Mouse (Mus musculus) lung, embryonic 14.5 days (tissue): Measurements from ENCODE around the gene Ptbp3. TPM values are rescaled to one million over a fixed set of nuclear protein-coding genes. Genes with fewer than 3 reads are reported as not detected.

Experiments used
- ATAC-seq: fragments of 200-750 bp; cut with Nextera tagmentation; 2 replicates; pipeline ENCODE4 v1.8.0; 2017; ENCODE audit warnings: mild to moderate bottlenecking, moderate TSS enrichment, moderate library complexity; ENCODE audit not compliant: insufficient read depth
- DNase-seq: peaks from one replicate; pipeline ENCODE4 v3.0.0-alpha.2; 2015
- H3K27ac ChIP-seq: fragments of 300-500 bp; sonication (generic); 2 replicates; pipeline ENCODE4 v1.5.1; 2014; ENCODE audit warnings: low read depth, mild to moderate bottlenecking, moderate library complexity
- H3K27me3 ChIP-seq: fragments of 300-500 bp; sonication (generic); 2 replicates; pipeline ENCODE4 v1.6.1; 2014; ENCODE audit warnings: low read length, control low read depth; ENCODE audit not compliant: insufficient read depth
- H3K36me3 ChIP-seq: fragments of 300-500 bp; sonication (generic); 2 replicates; pipeline ENCODE4 v1.6.1; 2014; ENCODE audit warnings: control low read depth; ENCODE audit not compliant: insufficient read depth
- H3K4me1 ChIP-seq: fragments of 300-500 bp; sonication (generic); 2 replicates; pipeline ENCODE4 v1.6.1; 2014; ENCODE audit warnings: antibody characterized with exemption, control low read depth; ENCODE audit not compliant: insufficient read depth
- H3K4me2 ChIP-seq: fragments of 300-500 bp; sonication (generic); 2 replicates; pipeline ENCODE4 v1.6.1; 2014; ENCODE audit warnings: mild to moderate bottlenecking
- H3K4me3 ChIP-seq: fragments of 300-500 bp; sonication (generic); 2 replicates; pipeline ENCODE4 v1.5.1; 2014; ENCODE audit warnings: low read depth, low read length
- H3K9ac ChIP-seq: fragments of 300-500 bp; sonication (generic); 2 replicates; pipeline ENCODE4 v1.6.1; 2014
- H3K9me3 ChIP-seq: fragments of 300-500 bp; sonication (generic); 2 replicates; pipeline ENCODE4 v1.6.1; 2016; ENCODE audit warnings: low read depth, low read length, control low read depth
- CTCF ChIP-seq: IDR thresholded peaks from 2 replicates; pipeline ENCODE4 v1.5.1; 2016; ENCODE audit warnings: antibody characterized with exemption, low read depth
- WGBS: fragments of 180-500 bp; shearing (Covaris S2); extraction: QIAGEN DNeasy Blood & Tissue Kit; methylation state at CpG from one replicate; pipeline ENCODE4 v1.1.7; 2014; 5-methylcytosine and 5-hydroxymethylcytosine counted together
- polyA plus RNA-seq: library from polyadenylated mRNA; unstranded; fragments of >200 nt; fragmentation: Nextera tagmentation; extraction: Ambion mirVana; gene quantifications from 2 replicates; pipeline ENCODE4 v1.2.1, GENCODE M21; 2014

Ptbp3 gene
- polyA plus RNA-seq, 1 experiment from 2014 or later = 69.6 TPM

- DNase-seq (peak; percentile 34), ATAC-seq (peak; percentile 43)
- no peak for TF ChIP-seq CTCF
- Histone ChIP-seq H3K27me3 (no peaks in the 10 kb centered on the region), H3K27ac (peak overlapping the region; percentile 66; the same call in 1 of the 2 replicates), H3K36me3 (no peaks in the 10 kb centered on the region), H3K4me3 (no peak overlapping the region), H3K9ac (no peak overlapping the region), H3K9me3 (no peaks in the 10 kb centered on the region), H3K4me2 (no peak overlapping the region), H3K4me1 (peaks cover 19% of the 10 kb centered on the region; the same call in 1 of the 2 replicates)
- WGBS = 45% methylated on average over 13 of the region's 13 CpGs
Observed at GRCm38 (mm10) chr4:59459216-59459955, 89.8 kb downstream of the Ptbp3 start.

- Histone ChIP-seq H3K4me3 (no peak overlapping the region), H3K27ac (no peak overlapping the region), H3K4me2 (peak overlapping the region; percentile 23; the same call in 1 of the 2 replicates), H3K27me3 (no peaks in the 10 kb centered on the region), H3K9me3 (no peaks in the 10 kb centered on the region), H3K4me1 (peaks cover 19% of the 10 kb centered on the region; the same call in 1 of the 2 replicates), H3K9ac (no peak overlapping the region), H3K36me3 (no peaks in the 10 kb centered on the region)
- WGBS = 28% methylated on average over 9 of the region's 9 CpGs
- DNase-seq = peak; percentile 86
- no peak for TF ChIP-seq CTCF
- no peak for ATAC-seq
Observed at GRCm38 (mm10) chr4:59457941-59458340, 91.2 kb downstream of the Ptbp3 start.

GRCm38 (mm10) chr4:59457091-59457490, 92.1 kb downstream of the Ptbp3 start:
- Histone ChIP-seq H3K27ac (no peak overlapping the region), H3K9me3 (no peaks in the 10 kb centered on the region), H3K4me2 (no peak overlapping the region), H3K4me1 (peaks cover 19% of the 10 kb centered on the region; the same call in 1 of the 2 replicates), H3K4me3 (no peak overlapping the region), H3K9ac (no peak overlapping the region), H3K27me3 (no peaks in the 10 kb centered on the region), H3K36me3 (no peaks in the 10 kb centered on the region)
- 83% methylated on average over 5 of the region's 5 CpGs for WGBS
- TF ChIP-seq CTCF = no peak
- DNase-seq (no peak), ATAC-seq (no peak)

- TF ChIP-seq CTCF = no peak
- DNase-seq = no peak
- WGBS = 66% methylated on average over 2 of the region's 2 CpGs
Observed at GRCm38 (mm10) chr4:59455465-59455864, 93.7 kb downstream of the Ptbp3 start.

GRCm38 (mm10) chr4:59454046-59454445, 95.1 kb downstream of the Ptbp3 start:
- no peak overlapping the region for H3K9ac ChIP-seq
- TF ChIP-seq CTCF = no peak
- no peak overlapping the region for H3K4me2 ChIP-seq
- H3K4me1 ChIP-seq = 0 out of 2 replicates have a peak, but pooled peaks cover 8% of the 10 kb centered on the region
- no peaks in the 10 kb centered on the region for H3K36me3 ChIP-seq
- H3K4me3 ChIP-seq = no peak overlapping the region
- DNase-seq (no peak), ATAC-seq (no peak)
- no peaks in the 10 kb centered on the region for H3K27me3 ChIP-seq
- WGBS = 52% methylated on average over 3 of the region's 3 CpGs
- no peaks in the 10 kb centered on the region for H3K9me3 ChIP-seq
- H3K27ac ChIP-seq = no peak overlapping the region

More at GRCm38 (mm10) chr4:59455465-59455864, 93.7 kb downstream of the Ptbp3 start:
- no peak overlapping the region for H3K4me2 ChIP-seq
- H3K9me3 ChIP-seq = no peaks in the 10 kb centered on the region
- H3K9ac ChIP-seq = no peak overlapping the region
- no peak for ATAC-seq
- H3K27ac ChIP-seq = no peak overlapping the region
- H3K4me1 ChIP-seq = peaks cover 16% of the 10 kb centered on the region; the same call in 1 of the 2 replicates
- H3K27me3 ChIP-seq = no peaks in the 10 kb centered on the region
- no peaks in the 10 kb centered on the region for H3K36me3 ChIP-seq
- H3K4me3 ChIP-seq = no peak overlapping the region

GRCm38 (mm10) chr4:59452503-59452933, 96.6 kb downstream of the Ptbp3 start:
- Histone ChIP-seq H3K27ac (no peak overlapping the region), H3K4me1 (0 out of 2 replicates have a peak, but pooled peaks cover under 1% of the 10 kb centered on the region), H3K4me2 (no peak overlapping the region), H3K9ac (no peak overlapping the region), H3K36me3 (no peaks in the 10 kb centered on the region), H3K27me3 (no peaks in the 10 kb centered on the region), H3K9me3 (no peaks in the 10 kb centered on the region), H3K4me3 (no peak overlapping the region)
- DNase-seq = no peak
- WGBS = 66% methylated on average over 8 of the region's 8 CpGs
- TF ChIP-seq CTCF = no peak
- no peak for ATAC-seq

GRCm38 (mm10) chr4:59450906-59451305, 98.3 kb downstream of the Ptbp3 start:
- H3K27ac ChIP-seq = peak overlapping the region; percentile 25; the same call in 1 of the 2 replicates
- no peak overlapping the region for H3K9ac ChIP-seq

More at GRCm38 (mm10) chr4:59450906-59451305, 98.3 kb downstream of the Ptbp3 start:
- 76% methylated on average over 3 of the region's 3 CpGs for WGBS
- H3K27me3 ChIP-seq = no peaks in the 10 kb centered on the region
- DNase-seq (no peak), ATAC-seq (peak; percentile 22; the same call in 1 of the 2 replicates)
- no peaks in the 10 kb centered on the region for H3K9me3 ChIP-seq
- H3K4me3 ChIP-seq = no peak overlapping the region
- H3K4me2 ChIP-seq = no peak overlapping the region
- TF ChIP-seq CTCF = no peak
- H3K36me3 ChIP-seq = no peaks in the 10 kb centered on the region
- no peaks in the 10 kb centered on the region for H3K4me1 ChIP-seq
